Mouse (Mus musculus): ENCODE data around the gene Smim20. TPM values are rescaled to one million over a fixed set of nuclear protein-coding genes. Genes with fewer than 3 reads are reported as not detected.

Smim20 gene
- polyA plus RNA-seq, 1 experiment from 2014 or later: 30.9 TPM

GRCm38 (mm10) chr5:53324791-53325190 is 57.9 kb downstream of the Smim20 start:
- WGBS (ENCODE audit: insufficient replicate concordance): 45% methylated on average over 6 of the region's 6 CpGs

DNA sequence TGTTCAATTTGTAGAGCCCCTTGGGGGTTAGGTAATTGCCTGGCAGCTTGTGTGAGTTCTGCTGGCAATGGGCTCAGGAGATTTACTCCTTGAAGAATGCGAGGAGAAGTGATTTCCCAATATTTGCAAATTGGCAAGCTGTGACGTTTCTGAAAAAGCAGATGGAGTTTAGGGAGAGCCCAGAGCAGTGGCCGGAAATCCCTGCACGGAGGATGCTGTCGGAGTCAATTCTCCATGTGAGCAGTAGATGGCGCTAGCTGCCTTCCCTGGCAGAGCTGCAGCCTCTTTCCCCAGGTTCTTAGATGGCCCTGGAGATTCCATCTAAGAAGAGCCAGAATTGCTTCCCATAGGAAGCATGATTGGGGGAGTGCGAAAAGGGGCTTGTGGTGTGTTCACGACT is 59.1 kb downstream of the Smim20 start:
- no peak for ATAC-seq (ENCODE audit: low read depth)
- Histone ChIP-seq H3K9me3 (replicated peaks; ENCODE audit: control insufficient read depth, low read length) (no peaks in the 10 kb centered on the region), H3K4me2 (ENCODE audit: low read depth, low read length) (no peak overlapping the region), H3K4me1 (ENCODE audit: control insufficient read depth, low read depth, low read length) (no peaks in the 10 kb centered on the region), H3K27ac (ENCODE audit: low read length) (no peak overlapping the region), H3K36me3 (ENCODE audit: control insufficient read depth, insufficient read depth) (no peaks in the 10 kb centered on the region), H3K27me3 (ENCODE audit: control insufficient read depth, insufficient read depth, low read depth, low read length) (no peaks in the 10 kb centered on the region), H3K4me3 (ENCODE audit: low read depth, low read length) (no peak overlapping the region), H3K9ac (ENCODE audit: low read depth, low read length) (no peak overlapping the region)
- 6% methylated on average over 8 of the region's 8 CpGs for WGBS (ENCODE audit: insufficient replicate concordance)

More at GRCm38 (mm10) chr5:53324791-53325190, 57.9 kb downstream of the Smim20 start:
- H3K9ac ChIP-seq (ENCODE audit: low read depth, low read length): no peak overlapping the region
- no peak overlapping the region for H3K4me3 ChIP-seq (ENCODE audit: low read depth, low read length)
- H3K9me3 ChIP-seq (replicated peaks; ENCODE audit: control insufficient read depth, low read length): no peaks in the 10 kb centered on the region
- no peak overlapping the region for H3K4me2 ChIP-seq (ENCODE audit: low read depth, low read length)
- H3K27me3 ChIP-seq (ENCODE audit: control insufficient read depth, insufficient read depth, low read depth, low read length): no peaks in the 10 kb centered on the region
- H3K36me3 ChIP-seq (ENCODE audit: control insufficient read depth, insufficient read depth): no peaks in the 10 kb centered on the region
- H3K27ac ChIP-seq (ENCODE audit: low read length): no peak overlapping the region
- H3K4me1 ChIP-seq (ENCODE audit: control insufficient read depth, low read depth, low read length): no peaks in the 10 kb centered on the region
- ATAC-seq (ENCODE audit: low read depth): no peak

DNA sequence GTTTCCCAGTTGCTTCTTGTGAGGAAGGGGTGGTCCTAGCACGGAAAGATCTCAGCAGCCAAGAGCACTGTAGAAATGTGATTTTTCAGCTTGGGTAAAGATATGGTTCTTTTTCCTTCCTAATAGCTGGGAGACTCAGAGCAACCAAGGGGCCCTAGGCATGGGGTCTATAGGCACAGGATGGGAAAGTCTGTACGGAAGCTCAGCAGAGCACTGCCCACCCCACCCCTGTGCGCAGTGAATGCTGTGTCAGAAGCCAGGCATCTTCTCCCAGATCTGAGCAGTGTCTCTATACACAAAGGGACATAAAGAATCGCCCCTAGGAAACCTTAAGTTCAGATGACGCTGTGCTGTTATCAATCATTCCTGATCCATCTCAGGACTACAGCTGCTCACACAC is 59.6 kb downstream of the Smim20 start:
- no peak for ATAC-seq (ENCODE audit: low read depth)
- Histone ChIP-seq H3K4me1 (ENCODE audit: control insufficient read depth, low read depth, low read length) (no peaks in the 10 kb centered on the region), H3K27ac (ENCODE audit: low read length) (no peak overlapping the region), H3K36me3 (ENCODE audit: control insufficient read depth, insufficient read depth) (no peaks in the 10 kb centered on the region), H3K4me2 (ENCODE audit: low read depth, low read length) (no peak overlapping the region), H3K27me3 (ENCODE audit: control insufficient read depth, insufficient read depth, low read depth, low read length) (no peaks in the 10 kb centered on the region), H3K9me3 (replicated peaks; ENCODE audit: control insufficient read depth, low read length) (no peaks in the 10 kb centered on the region), H3K4me3 (ENCODE audit: low read depth, low read length) (no peak overlapping the region), H3K9ac (ENCODE audit: low read depth, low read length) (no peak overlapping the region)
- WGBS (ENCODE audit: insufficient replicate concordance): 54% methylated on average over 5 of the region's 5 CpGs

Other genes starting within 250 kb of the Smim20 start
- gene Slc34a2, start 229.0 kb upstream of the Smim20 start, polyA plus RNA-seq (2015; fragmentation: Nextera tagmentation; extraction: Ambion mirVana): 0.07 and 0.21 TPM in 2 replicates
- 0.21 TPM in 1 of 2 replicates, not detected in the other for gene Sel1l3, start 53.2 kb upstream of the Smim20 start, polyA plus RNA-seq (2015; fragmentation: Nextera tagmentation; extraction: Ambion mirVana)
- 5.9 and 6.9 TPM in 2 replicates for gene Rbpj, start 199.1 kb downstream of the Smim20 start, polyA plus RNA-seq (2015; fragmentation: Nextera tagmentation; extraction: Ambion mirVana)

Data from liver, embryonic 16.5 days (tissue).